Mouse (Mus musculus): Measurements from ENCODE around the gene Plpp1.

The Plpp1 gene

GRCm38 (mm10) chr13:112822413-112822812 is 21.8 kb downstream of the Plpp1 start:
- DNase-seq: no peak

DNA sequence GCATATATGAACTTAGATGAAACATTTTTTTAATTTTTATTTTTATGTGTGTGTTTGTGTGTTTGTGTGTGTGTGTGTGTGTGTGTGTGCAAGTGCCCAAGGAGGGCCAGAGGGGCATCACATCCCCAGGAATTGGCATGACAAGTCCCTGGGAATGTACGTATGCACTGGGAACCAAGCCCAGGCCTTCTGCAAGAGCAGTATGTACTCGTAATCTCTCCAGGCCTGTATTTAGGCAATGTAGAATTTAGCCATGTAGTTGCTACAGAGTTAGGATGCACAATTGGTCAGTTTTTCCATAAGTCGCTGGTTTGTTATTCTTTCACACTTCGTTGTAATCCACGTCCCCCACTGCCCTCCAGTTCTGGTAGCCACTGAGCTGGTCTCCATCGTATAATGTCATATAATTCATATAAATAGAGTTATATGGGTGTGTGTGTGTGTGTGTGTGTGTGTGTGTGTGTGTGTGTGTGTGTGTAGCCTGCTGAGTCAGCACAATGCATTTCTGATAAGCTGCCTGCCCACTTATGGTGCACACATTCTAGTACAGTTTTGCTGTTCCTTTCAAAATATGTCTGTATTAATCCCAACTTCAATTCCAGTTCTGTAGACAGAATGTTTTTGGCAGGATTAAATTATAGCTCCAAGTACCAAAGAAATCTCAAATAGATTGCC is 22.8 kb downstream of the Plpp1 start:
- no peak for DNase-seq

DNA sequence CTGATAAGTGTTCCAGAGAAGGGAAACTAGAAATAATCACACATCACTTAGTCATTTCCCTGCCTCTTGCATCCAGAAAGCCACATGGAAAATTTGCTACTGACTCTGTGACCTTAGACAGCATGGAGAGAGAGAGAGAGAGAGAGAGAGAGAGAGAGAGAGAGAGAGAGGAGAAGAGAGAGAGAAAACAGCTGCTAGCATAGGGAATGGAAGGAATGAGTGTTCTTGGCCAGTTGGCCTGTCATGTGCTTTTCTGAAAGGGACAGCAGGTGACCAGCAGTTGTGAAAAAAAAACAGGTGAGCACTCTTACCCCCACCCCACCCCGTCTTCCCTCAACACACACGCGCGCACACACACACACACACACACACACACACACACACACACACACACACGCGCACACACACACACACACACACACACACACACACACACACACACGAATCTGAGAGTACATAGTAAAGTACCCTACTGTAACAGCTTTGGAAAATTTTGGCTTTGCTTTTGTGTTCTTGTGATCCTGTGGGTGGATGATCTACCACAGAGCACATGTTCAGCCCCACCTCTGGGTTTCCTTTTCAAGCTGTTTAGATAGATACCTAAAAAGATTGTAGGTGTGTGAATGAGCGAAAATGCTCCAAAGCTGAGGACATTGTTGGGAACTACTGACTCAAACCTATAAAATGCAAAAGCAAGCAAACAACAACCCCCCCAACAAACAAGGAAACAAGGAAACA is 23.5 kb downstream of the Plpp1 start:
- DNase-seq: no peak

DNA sequence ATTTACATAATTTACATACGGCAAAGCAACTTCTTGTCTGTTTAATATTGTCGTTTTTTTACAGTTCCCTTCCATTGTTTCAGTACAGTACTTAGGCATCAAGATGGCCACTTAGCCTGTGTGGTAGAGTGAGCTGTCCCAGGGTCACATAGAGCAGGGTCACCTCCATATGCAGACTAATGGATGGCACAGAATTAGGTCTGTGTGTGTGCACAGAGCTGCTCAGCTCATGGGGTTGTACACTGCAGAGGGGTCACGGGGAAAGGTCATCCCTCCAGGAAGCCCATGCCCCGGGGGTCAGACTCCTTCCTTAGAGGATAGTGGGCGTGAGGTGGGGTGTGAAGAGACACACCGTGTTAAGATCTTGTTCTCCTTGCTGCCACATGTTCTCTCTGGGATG is 24.9 kb downstream of the Plpp1 start:
- DNase-seq: no peak

- no peak for DNase-seq
Observed at GRCm38 (mm10) chr13:112829619-112830018, 29.0 kb downstream of the Plpp1 start.

DNA sequence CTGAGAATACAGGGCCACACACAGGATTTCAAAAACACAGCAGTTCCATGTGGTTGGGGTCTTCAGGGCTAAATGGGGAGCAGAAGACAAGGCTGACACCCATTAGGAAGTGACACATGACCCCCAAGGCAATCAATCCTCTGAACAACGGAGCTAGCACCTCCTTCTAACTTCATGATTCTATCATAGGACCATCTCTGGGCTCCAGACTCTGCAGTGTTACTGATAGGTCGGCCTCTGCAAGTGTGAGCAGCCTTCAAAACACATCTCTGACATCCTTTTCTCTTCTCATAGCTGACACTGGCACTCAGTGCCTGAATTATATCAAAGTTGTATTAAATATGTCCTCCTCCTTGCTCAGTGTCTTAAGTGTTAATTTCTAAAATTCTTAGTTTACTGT is 32.0 kb downstream of the Plpp1 start:
- DNase-seq: no peak

- no peak for DNase-seq
Observed at GRCm38 (mm10) chr13:112833253-112833894, 32.8 kb downstream of the Plpp1 start.

DNA sequence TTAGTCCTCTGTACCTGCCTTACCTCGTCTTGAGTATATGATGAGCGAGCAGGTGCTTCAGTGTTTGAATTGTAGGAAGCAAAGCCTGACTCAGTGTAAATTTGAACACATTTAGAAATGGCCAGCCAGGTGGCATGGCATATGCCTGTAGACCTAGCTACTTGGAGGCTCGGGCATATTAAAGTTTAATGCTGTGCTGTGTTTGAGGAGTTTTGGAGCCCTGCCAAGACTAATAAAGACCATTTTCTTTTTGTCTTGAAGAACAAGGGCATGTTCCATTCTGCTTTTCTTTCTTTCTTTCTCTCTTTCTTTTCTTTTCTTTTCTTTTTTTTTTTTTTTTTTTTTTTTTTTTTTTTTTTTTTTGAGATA is 33.3 kb downstream of the Plpp1 start:
- no peak for DNase-seq

DNA sequence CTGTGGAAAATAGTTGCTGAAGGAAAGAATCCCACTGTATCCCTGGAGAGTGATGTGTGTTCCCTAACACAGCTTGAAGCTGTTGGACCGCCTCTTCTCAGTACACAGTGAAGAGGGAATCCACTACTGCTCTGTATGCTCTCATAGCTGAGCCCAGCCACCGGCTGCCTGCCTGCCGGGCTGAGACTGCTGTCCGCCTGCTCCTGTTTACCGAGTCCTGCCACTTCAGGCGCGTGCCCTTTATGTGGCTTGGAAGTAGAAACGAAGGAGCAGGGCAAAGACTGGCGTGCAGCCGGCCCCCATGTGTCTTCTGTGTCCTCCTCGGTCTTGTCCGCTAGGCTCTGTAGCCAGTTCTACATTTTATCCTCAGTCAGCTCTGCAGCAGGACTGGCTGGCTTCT is 34.5 kb downstream of the Plpp1 start:
- DNase-seq: no peak

- no peak for DNase-seq
Observed at GRCm38 (mm10) chr13:112836951-112837350, 36.4 kb downstream of the Plpp1 start.

GRCm38 (mm10) chr13:112837621-112838155 is 37.1 kb downstream of the Plpp1 start:
- no peak for DNase-seq

GRCm38 (mm10) chr13:112838562-112839232 is 38.1 kb downstream of the Plpp1 start:
- no peak for DNase-seq

GRCm38 (mm10) chr13:112840241-112841087 is 39.9 kb downstream of the Plpp1 start:
- DNase-seq: no peak

- no peak for DNase-seq
Observed at GRCm38 (mm10) chr13:112845931-112846330, 45.3 kb downstream of the Plpp1 start.

GRCm38 (mm10) chr13:112853710-112854316 is 53.2 kb downstream of the Plpp1 start:
- no peak for DNase-seq

DNA sequence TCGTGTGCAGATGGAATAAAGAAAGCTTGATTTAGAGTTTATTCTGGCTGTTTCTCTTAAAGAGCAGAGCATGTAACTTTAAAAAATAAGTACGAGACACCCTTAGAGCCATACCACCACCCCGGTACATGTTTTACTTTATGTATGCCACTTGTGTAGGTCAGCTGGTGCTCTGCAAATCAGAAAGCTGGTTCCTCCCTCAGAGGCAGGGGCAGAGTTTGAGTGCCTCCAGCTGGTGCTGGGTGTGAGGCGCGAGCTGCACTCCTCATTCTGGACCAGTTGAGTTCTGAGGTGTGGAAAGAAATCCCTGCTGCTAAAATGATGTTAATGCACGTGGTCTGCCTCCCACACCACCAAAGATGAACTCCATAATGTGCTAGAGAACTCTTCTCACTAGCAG is 53.8 kb downstream of the Plpp1 start:
- DNase-seq: no peak

DNA sequence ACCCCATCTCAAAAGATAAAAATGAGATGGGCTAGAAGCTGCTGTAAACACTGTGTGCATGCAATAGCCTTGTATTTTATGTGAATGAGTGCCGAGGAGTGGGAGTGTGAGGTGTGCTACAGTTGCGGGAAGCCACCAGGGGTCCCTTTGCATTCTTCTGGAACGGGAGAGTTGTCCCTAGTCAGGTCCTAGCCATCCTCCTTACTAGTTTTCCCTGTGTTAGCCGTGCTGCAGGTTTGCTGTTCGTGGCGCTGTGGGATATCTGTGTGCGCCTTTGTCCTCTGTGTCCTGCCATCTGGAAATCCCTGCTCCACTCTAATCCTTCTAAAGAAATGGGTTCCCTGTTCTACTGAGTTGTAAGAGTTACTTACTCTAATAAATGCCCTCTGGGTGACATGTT is 57.3 kb downstream of the Plpp1 start:
- no peak for DNase-seq

DNA sequence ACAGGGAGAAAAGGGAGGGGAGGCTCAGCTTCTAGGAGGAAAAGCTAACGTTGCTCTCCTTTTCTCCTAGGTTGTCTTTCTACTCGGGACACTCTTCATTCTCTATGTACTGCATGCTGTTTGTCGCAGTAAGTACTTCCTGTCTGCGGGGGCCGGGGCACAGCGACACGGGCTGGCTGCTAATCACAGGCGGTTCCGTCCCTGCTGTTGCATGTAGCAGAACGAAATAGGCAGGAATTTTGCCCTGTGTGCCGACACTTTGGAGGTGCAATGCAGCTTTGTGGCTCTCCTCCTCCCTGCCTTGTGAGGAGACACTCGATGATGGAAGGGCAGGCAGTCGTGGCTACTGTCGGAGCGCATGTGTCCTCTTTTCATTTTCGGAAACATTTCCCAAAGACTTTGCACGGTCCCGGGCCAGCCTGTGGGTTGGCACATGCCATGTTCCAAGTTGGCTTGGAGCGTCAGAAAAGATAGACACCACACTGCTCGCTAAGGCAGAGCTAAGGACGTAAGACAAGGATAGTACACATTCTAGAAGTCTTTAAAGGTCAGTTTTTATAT is 59.1 kb downstream of the Plpp1 start:
- no peak for DNase-seq

- DNase-seq: no peak
Observed at GRCm38 (mm10) chr13:112860370-112860769, 59.8 kb downstream of the Plpp1 start.

DNA sequence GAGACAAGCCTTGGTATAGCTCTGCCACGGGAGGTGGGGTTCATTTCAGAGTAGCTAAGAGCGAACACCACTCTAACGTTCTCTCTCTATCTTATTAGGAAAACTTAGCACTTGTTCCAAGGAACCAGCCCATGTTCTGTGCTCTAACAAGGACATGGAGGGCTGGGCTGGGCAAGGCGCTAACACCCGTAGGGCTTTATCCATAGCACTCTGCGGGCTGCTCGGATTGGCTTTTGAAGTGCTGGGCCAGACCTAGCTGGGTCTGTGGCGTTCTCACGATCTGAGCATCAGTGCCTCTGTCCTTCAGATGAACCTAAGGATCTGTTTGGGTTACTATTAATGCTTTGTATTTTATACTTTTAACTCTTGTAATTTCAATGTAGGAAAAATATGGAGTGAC is 60.3 kb downstream of the Plpp1 start:
- DNase-seq: no peak

GRCm38 (mm10) chr13:112861825-112862306 is 61.3 kb downstream of the Plpp1 start:
- peak; percentile 71 for DNase-seq
